Mouse (Mus musculus) G1E (cell line): ENCODE data around the gene Maml2.

Source experiments
- CTCF ChIP-seq: IDR thresholded peaks from 2 replicates; pipeline ENCODE4 v1.5.1; 2012; ENCODE audit warnings: low read depth, low read length, inconsistent platforms, mixed read lengths
- GATA1 ChIP-seq: IDR thresholded peaks from 2 replicates; pipeline ENCODE4 v1.6.1; 2012; ENCODE audit warnings: borderline replicate concordance, low read length, inconsistent platforms, mixed read lengths
- GATA2 ChIP-seq: IDR thresholded peaks from 2 replicates; pipeline ENCODE4 v1.6.1; 2012; ENCODE audit warnings: low read depth, low read length, inconsistent platforms, borderline replicate concordance
- POLR2AphosphoS5 ChIP-seq: IDR thresholded peaks from 2 replicates; pipeline ENCODE4 v1.6.1; 2012; ENCODE audit warnings: low read depth, low read length, inconsistent platforms; ENCODE audit not compliant: insufficient replicate concordance
- TAL1 ChIP-seq: conservative IDR thresholded peaks from 2 replicates; pipeline ENCODE4 v1.6.1; 2012; ENCODE audit warnings: low read depth, low read length, inconsistent platforms, mixed read lengths

DNA sequence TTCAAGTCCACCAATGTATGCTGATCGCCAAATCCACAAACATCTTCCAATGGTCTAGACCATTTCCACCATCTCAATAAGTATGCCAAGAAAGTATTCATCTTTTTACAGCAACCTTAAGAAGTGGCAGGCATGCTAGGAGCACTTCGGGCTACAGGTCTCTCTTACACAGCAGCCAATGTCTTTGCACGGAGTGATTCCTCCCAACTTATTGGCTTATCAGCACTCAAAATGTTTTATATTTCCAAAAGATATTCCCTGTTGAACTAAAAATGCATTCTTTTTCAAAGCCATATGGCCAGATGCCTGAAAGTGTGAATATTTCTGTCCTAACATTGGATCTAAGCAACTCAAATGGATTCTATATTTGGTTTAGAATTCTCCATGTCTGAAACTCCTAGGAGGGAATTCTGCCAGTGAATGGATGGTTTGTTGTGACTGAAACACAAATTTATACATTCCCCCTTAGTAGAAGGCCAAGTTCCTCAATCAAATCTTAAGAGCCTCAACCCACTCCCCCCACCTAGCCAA lies 326.2 kb downstream of the Maml2 start:
- TF ChIP-seq CTCF (no peak), TAL1 (no peak), GATA1 (no peak), POLR2AphosphoS5 (no peak), GATA2 (no peak)
